8 mouse cellular contexts compared by ENCODE assay signal in the genomic region with DNA sequence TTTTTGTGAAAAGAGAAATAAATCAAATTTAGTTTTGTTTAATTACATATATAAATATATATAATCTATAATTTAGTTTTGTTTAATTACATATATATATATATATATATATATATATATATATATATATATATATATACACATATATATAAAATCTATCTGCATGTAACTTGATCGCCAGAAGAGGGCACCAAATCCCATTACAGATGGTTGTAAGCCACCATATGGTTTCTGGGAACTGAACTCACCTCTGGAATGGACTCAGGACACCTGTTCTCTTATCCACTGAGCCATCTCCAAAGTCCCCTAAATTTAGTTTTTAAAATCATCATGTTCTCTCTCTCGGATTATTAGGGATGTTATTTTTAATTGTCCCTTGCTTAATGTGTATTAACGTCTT. TPM values are rescaled to one million over a fixed set of nuclear protein-coding genes. Genes with fewer than 3 reads are reported as not detected.
DNase-seq lines count a peak whose midpoint lies in the region; ATAC-seq lines count a peak whose summit lies in the region.

No protein-coding gene starts in this region.

- intact Hi-C loops in left cerebral cortex, postnatal 14 days (cut with DNase I): no loop called here

- ATAC-seq in monocyte, adult 5-6 weeks (replicated peaks; ENCODE audit: insufficient number of reproducible peaks, low FRiP score, low TSS enrichment, poor library complexity, severe bottlenecking): no peak

- DNase-seq in kidney, adult 9 months: peak; percentile 14
- DNase-seq in kidney, postnatal 4 days: no peak
- DNase-seq in 3T3-L1 (ENCODE audit: low read depth, low spot score) (peak; percentile 59), A20 (ENCODE audit: low read depth, low spot score) (peak; percentile 87)
- peak; percentile 36 for DNase-seq in c-Kit-positive CD71-positive TER-119-negative erythroid progenitor cells, embryonic 14.5 days (ENCODE audit: low read depth)
- DNase-seq in left cerebral cortex, postnatal 14 days (ENCODE audit: low spot score in 2 of 2): no peak
- no peak for DNase-seq in urinary bladder, postnatal 4 days (ENCODE audit: low spot score in 2 of 2)

RNA-seq across cellular contexts. Expression of a gene that starts 51.6 kb away (rescaled TPM):
- 1 to 10 TPM; 2.3 to 2.5 TPM for total RNA-seq in left cerebral cortex, postnatal 14 days (2021)
- 2,690 to 3,839 TPM (median 2,776 TPM) in 3 replicates for total RNA-seq in monocyte, adult 5-6 weeks (2017)

Comparison
In these comparisons a context has a peak if more than half of its experiments do, and no peak if none do; other contexts are left out.
1. DNase-seq: peak in kidney, adult 9 months (single experiment), 3T3-L1 (single experiment), A20 (single experiment) and c-Kit-positive CD71-positive TER-119-negative erythroid progenitor cells, embryonic 14.5 days (single experiment); none in kidney, postnatal 4 days (0 of 2), left cerebral cortex, postnatal 14 days (0 of 2) and urinary bladder, postnatal 4 days (0 of 2).
2. RNA of a gene that starts 51.6 kb away (total RNA-seq): 2,690 to 3,839 TPM in monocyte, adult 5-6 weeks; 2.3 to 2.5 TPM in left cerebral cortex, postnatal 14 days; every median in the first group is over 100 times any median in the second.